Mouse (Mus musculus) limb, embryonic 14.5 days (tissue): ENCODE measurements around the gene Myzap. TPM values are rescaled to one million over a fixed set of nuclear protein-coding genes. Genes with fewer than 3 reads are reported as not detected.

Experiments used
- ATAC-seq: fragments of 200-750 bp; cut with Nextera tagmentation; 2 replicates; pipeline ENCODE4 v1.8.0; 2017; ENCODE audit warnings: low read depth, moderate number of reproducible peaks, moderate TSS enrichment; ENCODE audit not compliant: low FRiP score
- DNase-seq: peaks from one replicate; pipeline ENCODE4 v3.0.0-alpha.2; 2015; ENCODE audit warnings: low spot score
- H3K27ac ChIP-seq: fragments of 300-500 bp; sonication (generic); replicated peaks from 2 replicates; pipeline ENCODE4 v1.5.1; 2014; ENCODE audit warnings: low read depth, mild to moderate bottlenecking, low read length, moderate library complexity, mixed read lengths
- H3K27me3 ChIP-seq: fragments of 300-500 bp; sonication (generic); 2 replicates; pipeline ENCODE4 v1.6.1; 2014; ENCODE audit warnings: low read length, mixed read lengths; ENCODE audit not compliant: control insufficient read depth, insufficient read depth
- H3K36me3 ChIP-seq: fragments of 300-500 bp; sonication (generic); 2 replicates; pipeline ENCODE4 v1.6.1; 2014; ENCODE audit warnings: mild to moderate bottlenecking, low read length, moderate library complexity, mixed read lengths; ENCODE audit not compliant: control insufficient read depth, insufficient read depth
- H3K4me1 ChIP-seq: fragments of 300-500 bp; sonication (generic); 2 replicates; pipeline ENCODE4 v1.6.1; 2014; ENCODE audit warnings: antibody characterized with exemption, low read length, mixed read lengths; ENCODE audit not compliant: control insufficient read depth, insufficient read depth
- H3K4me2 ChIP-seq: fragments of 300-500 bp; sonication (generic); replicated peaks from 2 replicates; pipeline ENCODE4 v1.6.1; 2014; ENCODE audit warnings: low read depth, mild to moderate bottlenecking, low read length, moderate library complexity; ENCODE audit not compliant: severe bottlenecking
- H3K4me3 ChIP-seq: fragments of 300-500 bp; sonication (generic); replicated peaks from 2 replicates; pipeline ENCODE4 v1.5.1; 2014; ENCODE audit warnings: low read length
- H3K9ac ChIP-seq: fragments of 300-500 bp; sonication (generic); 2 replicates; pipeline ENCODE4 v1.6.1; 2014; ENCODE audit warnings: mild to moderate bottlenecking, low read depth, low read length, moderate library complexity; ENCODE audit not compliant: severe bottlenecking
- H3K9me3 ChIP-seq: fragments of 300-500 bp; sonication (generic); 2 replicates; pipeline ENCODE4 v1.6.1; 2016; ENCODE audit warnings: low read length; ENCODE audit not compliant: control insufficient read depth
- POLR2A ChIP-seq: fragments of 200-500 bp; IDR thresholded peaks from 2 replicates; pipeline ENCODE4 v1.8.0; 2012; ENCODE audit warnings: inconsistent platforms, mild to moderate bottlenecking, moderate library complexity, borderline replicate concordance; ENCODE audit not compliant: insufficient read depth, insufficient read length; ENCODE audit errors: extremely low read depth
- WGBS: fragments of 180-500 bp; shearing (Covaris S2); extraction: QIAGEN DNeasy Blood & Tissue Kit; methylation state at CpG from one replicate; pipeline ENCODE4 v1.1.7; 2014; 5-methylcytosine and 5-hydroxymethylcytosine counted together
- polyA plus RNA-seq, 2 experiments: library from polyadenylated mRNA; depleted of rRNA in 1 of 2; stranded (reverse) in 1 of 2; unstranded in 1 of 2; fragments of >200 nt; fragmentation: Nextera tagmentation in 1 of 2; extraction: Ambion mirVana in 1 of 2; gene quantifications; 2 replicates each; pipeline versions ENCODE4 v1.2.1 to v1.2.3; 2012 to 2014

Myzap gene
- polyA plus RNA-seq, 2 experiments = 16.1 to 33.1 TPM

GRCm38 (mm10) chr9:71589771-71590170 is 2.4 kb downstream of the Myzap start:
- H3K4me1 ChIP-seq = peaks cover 13% of the 10 kb centered on the region; the same call in 1 of the 2 replicates
- H3K27ac ChIP-seq = no peak overlapping the region
- no peak overlapping the region for H3K4me3 ChIP-seq
- H3K36me3 ChIP-seq = no peaks in the 10 kb centered on the region
- 77% methylated on average over 7 of the region's 7 CpGs for WGBS
- no peak for TF ChIP-seq POLR2A
- H3K9me3 ChIP-seq = peaks cover 9% of the 10 kb centered on the region; the same call in 1 of the 2 replicates
- DNase-seq = no peak
- H3K27me3 ChIP-seq = no peaks in the 10 kb centered on the region
- no peak for ATAC-seq
- H3K9ac ChIP-seq = no peak overlapping the region
- H3K4me2 ChIP-seq = no peak overlapping the region

- ATAC-seq (no peak; the same call in 1 of the 2 replicates), DNase-seq (no peak)
- Histone ChIP-seq H3K4me3 (no peak overlapping the region), H3K36me3 (no peaks in the 10 kb centered on the region), H3K27ac (no peak overlapping the region), H3K27me3 (no peaks in the 10 kb centered on the region), H3K9ac (no peak overlapping the region), H3K9me3 (peaks cover 9% of the 10 kb centered on the region; the same call in 1 of the 2 replicates), H3K4me1 (peaks cover 13% of the 10 kb centered on the region; the same call in 1 of the 2 replicates), H3K4me2 (no peak overlapping the region)
- no peak for TF ChIP-seq POLR2A
- 80% methylated on average over 2 of the region's 2 CpGs for WGBS
Observed at GRCm38 (mm10) chr9:71588930-71589592, 3.1 kb downstream of the Myzap start.

GRCm38 (mm10) chr9:71586408-71586807 is 5.8 kb downstream of the Myzap start:
- 52% methylated on average over 3 of the region's 3 CpGs for WGBS
- no peak overlapping the region for H3K27ac ChIP-seq
- no peak overlapping the region for H3K9ac ChIP-seq
- H3K36me3 ChIP-seq = no peaks in the 10 kb centered on the region
- ATAC-seq (no peak), DNase-seq (no peak)
- no peaks in the 10 kb centered on the region for H3K27me3 ChIP-seq
- no peak for TF ChIP-seq POLR2A
- H3K4me1 ChIP-seq = 0 out of 2 replicates have a peak, but pooled peaks cover 3% of the 10 kb centered on the region
- H3K4me3 ChIP-seq = no peak overlapping the region
- H3K4me2 ChIP-seq = no peak overlapping the region
- H3K9me3 ChIP-seq = peaks cover 9% of the 10 kb centered on the region; the same call in 1 of the 2 replicates

- Histone ChIP-seq H3K27ac (no peak overlapping the region), H3K27me3 (no peaks in the 10 kb centered on the region), H3K4me1 (no peaks in the 10 kb centered on the region), H3K36me3 (no peaks in the 10 kb centered on the region), H3K9me3 (peaks cover 9% of the 10 kb centered on the region; the same call in 1 of the 2 replicates), H3K4me3 (no peak overlapping the region), H3K4me2 (no peak overlapping the region), H3K9ac (no peak overlapping the region)
- TF ChIP-seq POLR2A = no peak
- no peak for DNase-seq
- ATAC-seq = no peak
- 60% methylated on average over 1 of the region's 1 CpGs for WGBS
Observed at GRCm38 (mm10) chr9:71582771-71583170, 9.4 kb downstream of the Myzap start.

GRCm38 (mm10) chr9:71578896-71579564 is 13.1 kb downstream of the Myzap start:
- no peak for TF ChIP-seq POLR2A
- ATAC-seq (peak; percentile 84), DNase-seq (peak; percentile 61)
- H3K4me2 ChIP-seq = no peak overlapping the region
- no peak overlapping the region for H3K4me3 ChIP-seq
- WGBS = 61% methylated on average over 7 of the region's 7 CpGs
- no peaks in the 10 kb centered on the region for H3K9me3 ChIP-seq
- H3K27me3 ChIP-seq = no peaks in the 10 kb centered on the region
- H3K9ac ChIP-seq = no peak overlapping the region
- H3K27ac ChIP-seq = no peak overlapping the region
- no peaks in the 10 kb centered on the region for H3K36me3 ChIP-seq
- H3K4me1 ChIP-seq = no peaks in the 10 kb centered on the region
